ENCODE assay signal across 8 mouse cellular contexts in genomic region chr17:34000150-34000537, GRCm38 (mm10). TPM values are rescaled to one million over a fixed set of nuclear protein-coding genes. Genes with fewer than 3 reads are reported as not detected.
A peak's percentile ranks its signal among the peaks of the same experiment; 100 is the strongest.
DNase-seq lines count a peak whose midpoint lies in the region; TF ChIP-seq lines count a peak whose summit lies in the region.

Gene H2-K1, minus strand, starts transcription at chr17:34000347.

- H3K4me1 ChIP-seq in lung, adult 2 months (ENCODE audit: control insufficient read depth, insufficient read depth, low read length): peaks cover 4% of the 10 kb centered on the region; the same call in 1 of the 2 replicates
- H3K4me1 ChIP-seq in olfactory bulb, adult 2 months (ENCODE audit: control insufficient read depth, insufficient read depth, low read length): peaks cover 9% of the 10 kb centered on the region

- DNase-seq in MEL-GATA-1-ER (ENCODE audit: extremely low read depth, low read depth): peak; percentile 86
- DNase-seq in cerebellum, adult 9-10 months: peak; percentile 69
- DNase-seq in forelimb bud, embryonic 11.5 days (ENCODE audit: low read depth, low spot score): peak; percentile 82
- DNase-seq in heart, postnatal 4 days: peak; percentile 89
- peak; percentile 46 to 67 for DNase-seq in layer of hippocampus, adult 2 months (ENCODE audit: low spot score in 2 of 2)
- DNase-seq in lung, adult 2 months: peak; percentile 94
- DNase-seq in thymus, postnatal 0 days (ENCODE audit: low spot score): peak; percentile 72

- H3K4me3 ChIP-seq in layer of hippocampus, adult 2 months: peak within 1 kb of the TSS; percentile 59
- peak within 1 kb of the TSS; percentile 79 for H3K4me3 ChIP-seq in lung, adult 2 months (replicated peaks; ENCODE audit: extremely low read depth, low read depth, low read length)
- H3K4me3 ChIP-seq in olfactory bulb, adult 2 months (ENCODE audit: insufficient read depth, low read depth, low read length): peak within 1 kb of the TSS; percentile 58

- under 1% methylated on average over 30 of the region's 30 CpGs for WGBS in lung, adult 2 months
- under 1% methylated on average over 30 of the region's 30 CpGs for WGBS in olfactory bulb, adult 2 months

- TF ChIP-seq POLR2A in lung, adult 2 months (IDR thresholded peaks at IDR 0.05; ENCODE audit: borderline replicate concordance, extremely low read depth, low read depth, low read length): peak; percentile 100
- peak; percentile 43 for TF ChIP-seq POLR2A in olfactory bulb, adult 2 months (IDR thresholded peaks at IDR 0.05; ENCODE audit: insufficient read depth, low read depth, low read length)

- no peak within 1 kb of the TSS for H3K27ac ChIP-seq in layer of hippocampus, adult 2 months
- H3K27ac ChIP-seq in olfactory bulb, adult 2 months (ENCODE audit: insufficient read depth, low read depth, low read length): no peak within 1 kb of the TSS

- TF ChIP-seq CTCF in layer of hippocampus, adult 2 months (conservative IDR thresholded peaks at IDR 0.05): peak; percentile 30
- no peak for TF ChIP-seq CTCF in lung, adult 2 months (IDR thresholded peaks at IDR 0.05; ENCODE audit: insufficient read depth, low read length)
- no peak for TF ChIP-seq CTCF in olfactory bulb, adult 2 months (IDR thresholded peaks at IDR 0.05; ENCODE audit: insufficient read depth, low read depth, low read length)

RNA-seq across cellular contexts. Expression of gene H2-K1, which starts in this region (rescaled TPM):
- total RNA-seq in heart, postnatal 4 days (2021): 10 to 100 TPM; 33.9 to 35.4 TPM
- 10 to 100 TPM; 20.7 to 22.5 TPM for total RNA-seq in layer of hippocampus, adult 2 months (2021)
- polyA plus RNA-seq in lung, adult 2 months (2012; rRNA removed): 2,389 and 3,036 TPM in 2 replicates
- not detected in 2 replicates for polyA plus RNA-seq in olfactory bulb, adult 2 months (2012; ENCODE audit: insufficient read depth, insufficient read length, low replicate concordance, missing spikeins)
- polyA plus RNA-seq in thymus, postnatal 0 days (2015; fragmentation: Nextera tagmentation; extraction: Ambion mirVana): 528 and 569 TPM in 2 replicates
